Mouse (Mus musculus): Measurements from ENCODE around the gene Vmn1r223. TPM values are rescaled to one million over a fixed set of nuclear protein-coding genes. Genes with fewer than 3 reads are reported as not detected.

Vmn1r223 gene
- total RNA-seq, 2 experiments from 2014 or later: not detected

Other genes starting within 250 kb of the Vmn1r223 start
- not detected for gene Vmn1r213, start 239.5 kb upstream of the Vmn1r223 start, total RNA-seq (2021)
- not detected for gene Vmn1r214, start 216.7 kb upstream of the Vmn1r223 start, total RNA-seq (2021)
- not detected for gene Vmn1r215, start 179.1 kb upstream of the Vmn1r223 start, total RNA-seq (2021)
- gene Vmn1r217, start 128.9 kb upstream of the Vmn1r223 start, total RNA-seq (2021): not detected
- not detected for gene Vmn1r218, start 114.0 kb upstream of the Vmn1r223 start, total RNA-seq (2021)
- not detected for gene Vmn1r219, start 87.8 kb upstream of the Vmn1r223 start, total RNA-seq (2021)
- not detected for gene Vmn1r220, start 59.2 kb upstream of the Vmn1r223 start, total RNA-seq (2021)
- gene Vmn1r221, start 33.0 kb upstream of the Vmn1r223 start, total RNA-seq (2021): not detected
- gene Vmn1r222, start 11.2 kb upstream of the Vmn1r223 start, total RNA-seq (2021): not detected
- 10 to 100 TPM; 17.6 to 23.5 TPM for gene Zfp322a, start 122.1 kb downstream of the Vmn1r223 start, total RNA-seq (2021)
- 1 to 10 TPM; 5.0 to 5.6 TPM for gene Abt1, start 176.7 kb downstream of the Vmn1r223 start, total RNA-seq (2021)
- gene Btn1a1, start 218.8 kb downstream of the Vmn1r223 start, total RNA-seq (2021): under 1 TPM; 0.11 to 0.24 TPM
- not detected for gene Btn2a2, start 241.7 kb downstream of the Vmn1r223 start, total RNA-seq (2021)

Data from heart, postnatal 4 days (tissue).